Mouse (Mus musculus) kidney, adult 9 months (tissue): ENCODE measurements around the gene Atg7.

Source experiments
- DNase-seq: peaks from one replicate; pipeline ENCODE4 v3.0.0; 2022

Gene Atg7

DNA sequence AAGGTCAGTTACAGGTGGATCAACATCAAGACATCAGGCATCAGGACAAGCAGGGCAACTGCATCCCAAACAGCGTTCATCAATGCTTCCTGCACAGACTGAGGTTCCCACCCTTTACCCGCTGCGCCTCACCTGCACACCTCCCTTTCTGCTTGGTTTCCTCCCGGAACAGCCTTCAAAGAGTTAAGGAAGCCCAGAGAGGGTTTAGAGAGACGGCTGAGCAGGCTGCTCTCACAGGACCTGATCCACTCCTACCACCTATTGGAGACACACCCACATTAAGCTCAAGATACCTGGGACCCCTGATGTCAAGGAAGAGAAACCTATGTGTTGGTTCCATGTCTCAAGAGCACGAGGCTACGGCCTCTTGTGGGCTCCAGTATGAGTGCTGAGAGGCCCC is 266.9 kb downstream of the Atg7 start:
- DNase-seq = no peak
